Mouse (Mus musculus): ENCODE data around the gene Tomm40. TPM values are rescaled to one million over a fixed set of nuclear protein-coding genes. Genes with fewer than 3 reads are reported as not detected.

Tomm40 gene
- polyA plus RNA-seq, 2 experiments: 101 to 124 TPM

GRCm38 (mm10) chr7:19686521-19686920 lies 28.7 kb downstream of the Tomm40 start:
- H3K4me3 ChIP-seq (replicated peaks; ENCODE audit: low read length): no peak overlapping the region
- no peak for DNase-seq (ENCODE audit: low spot score)
- 77% methylated on average over 6 of the region's 6 CpGs for WGBS

GRCm38 (mm10) chr7:19685374-19685773 lies 29.9 kb downstream of the Tomm40 start:
- 61% methylated on average over 4 of the region's 4 CpGs for WGBS
- H3K9ac ChIP-seq (ENCODE audit: low read depth, low read length, severe bottlenecking): no peak overlapping the region
- no peaks in the 10 kb centered on the region for H3K36me3 ChIP-seq (ENCODE audit: control insufficient read depth, insufficient read depth, low read length)
- no peaks in the 10 kb centered on the region for H3K4me1 ChIP-seq (ENCODE audit: control insufficient read depth, insufficient read depth, low read length)
- DNase-seq (ENCODE audit: low spot score): no peak
- no peaks in the 10 kb centered on the region for H3K9me3 ChIP-seq (ENCODE audit: control insufficient read depth, low read length)
- H3K27ac ChIP-seq (replicated peaks; ENCODE audit: low read depth, low read length): no peak overlapping the region
- ATAC-seq (ENCODE audit: low FRiP score, low read depth): no peak
- no peaks in the 10 kb centered on the region for H3K27me3 ChIP-seq (ENCODE audit: control insufficient read depth, insufficient read depth, low read length)
- no peak overlapping the region for H3K4me3 ChIP-seq (replicated peaks; ENCODE audit: low read length)
- H3K4me2 ChIP-seq (replicated peaks; ENCODE audit: low read depth, low read length, severe bottlenecking): no peak overlapping the region
- TF ChIP-seq POLR2A (IDR thresholded peaks at IDR 0.05; ENCODE audit: borderline replicate concordance, extremely low read depth, insufficient read depth, insufficient read length): no peak

More at GRCm38 (mm10) chr7:19686521-19686920, 28.7 kb downstream of the Tomm40 start:
- no peak overlapping the region for H3K4me2 ChIP-seq (replicated peaks; ENCODE audit: low read depth, low read length, severe bottlenecking)
- H3K36me3 ChIP-seq (ENCODE audit: control insufficient read depth, insufficient read depth, low read length): no peaks in the 10 kb centered on the region
- no peaks in the 10 kb centered on the region for H3K9me3 ChIP-seq (ENCODE audit: control insufficient read depth, low read length)
- TF ChIP-seq POLR2A (IDR thresholded peaks at IDR 0.05; ENCODE audit: borderline replicate concordance, extremely low read depth, insufficient read depth, insufficient read length): no peak
- ATAC-seq (ENCODE audit: low FRiP score, low read depth): no peak
- no peak overlapping the region for H3K9ac ChIP-seq (ENCODE audit: low read depth, low read length, severe bottlenecking)
- no peaks in the 10 kb centered on the region for H3K27me3 ChIP-seq (ENCODE audit: control insufficient read depth, insufficient read depth, low read length)
- no peak overlapping the region for H3K27ac ChIP-seq (replicated peaks; ENCODE audit: low read depth, low read length)
- H3K4me1 ChIP-seq (ENCODE audit: control insufficient read depth, insufficient read depth, low read length): no peaks in the 10 kb centered on the region

- no peak overlapping the region for H3K9ac ChIP-seq (ENCODE audit: low read depth, low read length, severe bottlenecking)
- no peaks in the 10 kb centered on the region for H3K27me3 ChIP-seq (ENCODE audit: control insufficient read depth, insufficient read depth, low read length)
- no peak overlapping the region for H3K4me2 ChIP-seq (replicated peaks; ENCODE audit: low read depth, low read length, severe bottlenecking)
- TF ChIP-seq POLR2A (IDR thresholded peaks at IDR 0.05; ENCODE audit: borderline replicate concordance, extremely low read depth, insufficient read depth, insufficient read length): no peak
- no peaks in the 10 kb centered on the region for H3K4me1 ChIP-seq (ENCODE audit: control insufficient read depth, insufficient read depth, low read length)
- DNase-seq (ENCODE audit: low spot score) (no peak), ATAC-seq (ENCODE audit: low FRiP score, low read depth) (no peak)
- no peak overlapping the region for H3K27ac ChIP-seq (replicated peaks; ENCODE audit: low read depth, low read length)
- no peak overlapping the region for H3K4me3 ChIP-seq (replicated peaks; ENCODE audit: low read length)
- WGBS: 77% methylated on average over 6 of the region's 6 CpGs
- no peaks in the 10 kb centered on the region for H3K9me3 ChIP-seq (ENCODE audit: control insufficient read depth, low read length)
- H3K36me3 ChIP-seq (ENCODE audit: control insufficient read depth, insufficient read depth, low read length): no peaks in the 10 kb centered on the region
Measured at GRCm38 (mm10) chr7:19683771-19684201, 31.5 kb downstream of the Tomm40 start.

GRCm38 (mm10) chr7:19682979-19683378 lies 32.3 kb downstream of the Tomm40 start:
- Histone ChIP-seq H3K36me3 (ENCODE audit: control insufficient read depth, insufficient read depth, low read length) (no peaks in the 10 kb centered on the region), H3K4me3 (replicated peaks; ENCODE audit: low read length) (no peak overlapping the region), H3K27me3 (ENCODE audit: control insufficient read depth, insufficient read depth, low read length) (no peaks in the 10 kb centered on the region), H3K27ac (replicated peaks; ENCODE audit: low read depth, low read length) (no peak overlapping the region), H3K9me3 (ENCODE audit: control insufficient read depth, low read length) (no peaks in the 10 kb centered on the region), H3K4me2 (replicated peaks; ENCODE audit: low read depth, low read length, severe bottlenecking) (no peak overlapping the region), H3K4me1 (ENCODE audit: control insufficient read depth, insufficient read depth, low read length) (no peaks in the 10 kb centered on the region), H3K9ac (ENCODE audit: low read depth, low read length, severe bottlenecking) (no peak overlapping the region)
- DNase-seq (ENCODE audit: low spot score): no peak
- WGBS: 45% methylated on average over 3 of the region's 3 CpGs
- no peak for TF ChIP-seq POLR2A (IDR thresholded peaks at IDR 0.05; ENCODE audit: borderline replicate concordance, extremely low read depth, insufficient read depth, insufficient read length)
- ATAC-seq (ENCODE audit: low FRiP score, low read depth): no peak

- ATAC-seq (ENCODE audit: low FRiP score, low read depth): no peak
- H3K36me3 ChIP-seq (ENCODE audit: control insufficient read depth, insufficient read depth, low read length): no peaks in the 10 kb centered on the region
- WGBS: 54% methylated on average over 8 of the region's 8 CpGs
Measured at GRCm38 (mm10) chr7:19681202-19681694, 34.0 kb downstream of the Tomm40 start, which contains the start of the genes Gm44805 and Apoc4. Gene Gm44805, minus strand, starts transcription at chr7:19681423. Gene Apoc4, minus strand, starts transcription at chr7:19681479.

More at GRCm38 (mm10) chr7:19681202-19681694, 34.0 kb downstream of the Tomm40 start, which contains the start of the genes Gm44805 and Apoc4:
- no peak within 1 kb of the TSS for H3K4me3 ChIP-seq (replicated peaks; ENCODE audit: low read length)
- no peak within 1 kb of the TSS for H3K4me2 ChIP-seq (replicated peaks; ENCODE audit: low read depth, low read length, severe bottlenecking)
- no peak for TF ChIP-seq POLR2A (IDR thresholded peaks at IDR 0.05; ENCODE audit: borderline replicate concordance, extremely low read depth, insufficient read depth, insufficient read length)
- no peak within 1 kb of the TSS for H3K9ac ChIP-seq (ENCODE audit: low read depth, low read length, severe bottlenecking)
- no peak within 1 kb of the TSS for H3K27ac ChIP-seq (replicated peaks; ENCODE audit: low read depth, low read length)
- no peak for DNase-seq (ENCODE audit: low spot score)
- no peaks in the 10 kb centered on the region for H3K4me1 ChIP-seq (ENCODE audit: control insufficient read depth, insufficient read depth, low read length)
- H3K27me3 ChIP-seq (ENCODE audit: control insufficient read depth, insufficient read depth, low read length): no peaks in the 10 kb centered on the region
- no peaks in the 10 kb centered on the region for H3K9me3 ChIP-seq (ENCODE audit: control insufficient read depth, low read length)
